In the genomic region with DNA sequence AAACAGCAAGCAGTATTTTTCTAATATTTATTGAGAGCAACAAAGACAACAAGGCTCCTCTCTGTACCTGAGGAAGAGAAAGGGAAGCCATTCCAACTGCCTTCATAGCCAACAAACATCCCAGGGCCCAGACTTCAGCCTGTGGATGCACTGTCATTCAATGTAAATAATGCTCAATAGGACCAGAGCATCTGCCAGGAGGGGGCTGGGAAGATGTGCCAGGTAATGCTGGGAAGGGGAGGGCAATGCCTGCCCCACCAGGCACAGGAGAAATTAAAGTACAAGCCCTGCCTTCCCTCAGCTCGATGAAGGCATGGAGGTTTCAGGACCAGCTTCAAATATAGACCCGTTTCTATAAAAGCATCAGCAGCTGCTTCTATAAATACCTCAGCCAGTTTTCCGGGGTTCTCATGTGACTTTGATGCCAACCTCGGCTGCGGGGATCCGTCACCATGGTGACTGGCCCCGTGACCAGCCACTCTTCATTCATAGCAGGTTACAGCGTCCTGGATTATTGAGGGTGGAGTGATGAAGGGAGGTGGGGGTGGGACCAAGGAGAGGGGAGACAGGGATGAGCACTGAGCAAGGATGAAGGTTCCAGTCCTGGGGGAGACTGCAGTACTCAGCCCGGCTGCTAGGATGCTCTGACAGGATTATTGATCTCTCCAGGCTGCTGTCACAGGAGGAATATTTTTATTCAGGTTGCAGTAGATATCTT, we compare ENCODE assay signal across 9 mouse cellular contexts. TPM values are rescaled to one million over a fixed set of nuclear protein-coding genes. Genes with fewer than 3 reads are reported as not detected.
DNase-seq lines count a peak whose midpoint lies in the region; ATAC-seq and TF ChIP-seq lines count a peak whose summit lies in the region.
"Had no signal": no experiment of that assay in that cellular context is flagged by ENCODE, and none has a peak within 500 bp of the region (broad histone marks: within the 10 kb centered on the region; RNA-seq: fewer than 3 reads in every experiment).

No protein-coding gene starts in this region.

- H3K4me1 ChIP-seq in kidney, adult 2 months (ENCODE audit: control insufficient read depth, insufficient read depth, low read length): no peaks in the 10 kb centered on the region
- peaks cover 17% of the 10 kb centered on the region for H3K4me1 ChIP-seq in forebrain, embryonic 14.5 days (ENCODE audit: control insufficient read depth, insufficient read depth, low read length)
- peaks cover 15% of the 10 kb centered on the region for H3K4me1 ChIP-seq in midbrain, postnatal 0 days (ENCODE audit: insufficient read depth, low read length)

- peak overlapping the region; percentile 39 for H3K4me2 ChIP-seq in forebrain, embryonic 14.5 days (ENCODE audit: low read length)
- H3K4me2 ChIP-seq in midbrain, postnatal 0 days (ENCODE audit: low read depth, low read length, poor library complexity, severe bottlenecking): peak overlapping the region; percentile 45

- 22% methylated on average over 9 of the region's 9 CpGs for WGBS in kidney, adult 2 months
- 13% methylated on average over 9 of the region's 9 CpGs for WGBS in forebrain, embryonic 14.5 days
- WGBS in midbrain, postnatal 0 days: 3% methylated on average over 9 of the region's 9 CpGs

- TF ChIP-seq CTCF in kidney, adult 2 months (conservative IDR thresholded peaks at IDR 0.05; ENCODE audit: insufficient read depth, insufficient read length, low read depth, low read length): no peak
- peak; percentile 25; the same call in 1 of the 2 replicates for TF ChIP-seq CTCF in midbrain, postnatal 0 days (IDR thresholded peaks at IDR 0.05)

- no peak overlapping the region for H3K4me3 ChIP-seq in kidney, adult 2 months (ENCODE audit: insufficient read depth, low read depth, low read length)
- H3K4me3 ChIP-seq in forebrain, embryonic 14.5 days (ENCODE audit: low read depth, low read length): no peak overlapping the region
- H3K4me3 ChIP-seq in midbrain, postnatal 0 days (ENCODE audit: low read depth, low read length): no peak overlapping the region

- no peaks in the 10 kb centered on the region for H3K36me3 ChIP-seq in kidney, adult 2 months (ENCODE audit: control insufficient read depth, insufficient read depth, low read length)
- no peaks in the 10 kb centered on the region for H3K36me3 ChIP-seq in forebrain, embryonic 14.5 days (ENCODE audit: control insufficient read depth, insufficient read depth, low read length)
- H3K36me3 ChIP-seq in midbrain, postnatal 0 days (ENCODE audit: insufficient read depth, low read length): no peaks in the 10 kb centered on the region
- H3K36me3 ChIP-seq: G1E had no signal

- ATAC-seq in forebrain, embryonic 14.5 days: peak; percentile 93
- peak; percentile 94 for ATAC-seq in midbrain, postnatal 0 days (ENCODE audit: low FRiP score)
- ATAC-seq in megakaryocyte-erythroid progenitor cell, adult 5-6 weeks (replicated peaks; ENCODE audit: low FRiP score, low TSS enrichment, poor library complexity, severe bottlenecking): no peak

- no peak overlapping the region for H3K27ac ChIP-seq in kidney, adult 2 months (ENCODE audit: insufficient read depth, low read depth, low read length)
- peak overlapping the region; percentile 90 for H3K27ac ChIP-seq in forebrain, embryonic 14.5 days (ENCODE audit: low read depth, low read length)
- H3K27ac ChIP-seq in midbrain, postnatal 0 days (ENCODE audit: low read depth, low read length): peak overlapping the region; percentile 94

- no peak for TF ChIP-seq POLR2A in kidney, adult 2 months (IDR thresholded peaks at IDR 0.05; ENCODE audit: low read depth, low read length)

- peak overlapping the region; percentile 38; the same call in 1 of the 2 replicates for H3K9ac ChIP-seq in forebrain, embryonic 14.5 days (ENCODE audit: low read length)
- peak overlapping the region; percentile 51; the same call in 1 of the 2 replicates for H3K9ac ChIP-seq in midbrain, postnatal 0 days (replicated peaks; ENCODE audit: low read length, poor library complexity, severe bottlenecking)

- DNase-seq in kidney, adult 2 months: peak; percentile 10
- no peak for DNase-seq in kidney, postnatal 10 days
- DNase-seq in forebrain, embryonic 14.5 days (ENCODE audit: low spot score): peak; percentile 91
- DNase-seq in layer of hippocampus, adult 18-20 months (ENCODE audit: low spot score in 2 of 2): peak; percentile 74 to 79
- peak; percentile 92 for DNase-seq in midbrain, postnatal 0 days (ENCODE audit: low spot score)
- DNase-seq in testis, postnatal 10 days (ENCODE audit: low spot score): no peak
- DNase-seq in urinary bladder, postnatal 25 days (ENCODE audit: low spot score): no peak

- H3K9me3 ChIP-seq in forebrain, embryonic 14.5 days (replicated peaks; ENCODE audit: control insufficient read depth, low read length): no peaks in the 10 kb centered on the region
- no peaks in the 10 kb centered on the region for H3K9me3 ChIP-seq in midbrain, postnatal 0 days (ENCODE audit: low read length)
- H3K9me3 ChIP-seq: G1E had no signal

- H3K27me3 ChIP-seq in kidney, adult 2 months (replicated peaks; ENCODE audit: control insufficient read depth, insufficient read depth, low read length): no peaks in the 10 kb centered on the region
- H3K27me3 ChIP-seq in forebrain, embryonic 14.5 days (replicated peaks; ENCODE audit: control insufficient read depth, insufficient read depth, low read length): no peaks in the 10 kb centered on the region
- H3K27me3 ChIP-seq in midbrain, postnatal 0 days (ENCODE audit: insufficient read depth, low read length): no peaks in the 10 kb centered on the region

RNA-seq across cellular contexts. Expression of a gene that starts 10.7 kb away (rescaled TPM):
- polyA plus RNA-seq in kidney, adult 2 months (2012; rRNA removed): 16.0 and 19.2 TPM in 2 replicates
- 12.8 and 15.4 TPM in 2 replicates for polyA plus RNA-seq in forebrain, embryonic 14.5 days (2014; fragmentation: Nextera tagmentation; extraction: Ambion mirVana)
- total RNA-seq in layer of hippocampus, adult 18-20 months (2021): 100 to 1,000 TPM; 278 to 282 TPM
- total RNA-seq in midbrain, postnatal 0 days (2014; rRNA removed): 52.0 and 60.0 TPM in 2 replicates
- polyA plus RNA-seq in midbrain, postnatal 0 days (2015; fragmentation: Nextera tagmentation; extraction: Ambion mirVana): 17.5 and 22.2 TPM in 2 replicates
- total RNA-seq in megakaryocyte-erythroid progenitor cell, adult 5-6 weeks (2014; fragmentation: Nextera tagmentation): not detected in 2 replicates
- not detected in 2 replicates for total RNA-seq in megakaryocyte-erythroid progenitor cell, adult 5-6 weeks (2017)
- polyA plus RNA-seq: G1E had no signal

RNA-seq across cellular contexts. Expression of a gene that starts 26.3 kb away (rescaled TPM):
- 0.06 TPM in 1 of 2 replicates, not detected in the other for polyA plus RNA-seq in kidney, adult 2 months (2012; rRNA removed)
- not detected in 2 replicates for polyA plus RNA-seq in forebrain, embryonic 14.5 days (2014; fragmentation: Nextera tagmentation; extraction: Ambion mirVana)
- total RNA-seq in layer of hippocampus, adult 18-20 months (2021): not detected
- not detected in 2 replicates for total RNA-seq in midbrain, postnatal 0 days (2014; rRNA removed)
- polyA plus RNA-seq in midbrain, postnatal 0 days (2015; fragmentation: Nextera tagmentation; extraction: Ambion mirVana): not detected in 2 replicates
- total RNA-seq in megakaryocyte-erythroid progenitor cell, adult 5-6 weeks (2014; fragmentation: Nextera tagmentation): not detected in 2 replicates
- not detected in 2 replicates for total RNA-seq in megakaryocyte-erythroid progenitor cell, adult 5-6 weeks (2017)
- polyA plus RNA-seq: G1E had no signal

Comparison
In these comparisons a context has a peak if more than half of its experiments do, and no peak if none do; other contexts are left out.
1. DNase-seq: peak in kidney, adult 2 months (single experiment), forebrain, embryonic 14.5 days (single experiment), layer of hippocampus, adult 18-20 months (2 of 2) and midbrain, postnatal 0 days (single experiment); none in kidney, postnatal 10 days (single experiment), testis, postnatal 10 days (single experiment) and urinary bladder, postnatal 25 days (single experiment).
2. RNA of a gene that starts 10.7 kb away (total RNA-seq): 278 to 282 TPM in layer of hippocampus, adult 18-20 months and 52.0 to 60.0 TPM in midbrain, postnatal 0 days; not detected in megakaryocyte-erythroid progenitor cell, adult 5-6 weeks; every median in the first group is over 10 times any median in the second.